Mouse (Mus musculus): ENCODE data around the gene Ccdc40. TPM values are rescaled to one million over a fixed set of nuclear protein-coding genes. Genes with fewer than 3 reads are reported as not detected.

Gene Ccdc40
- 1 to 10 TPM; 2.0 to 2.6 TPM for total RNA-seq (2021)
- long read RNA-seq, experiment 1, partial matches to known transcripts: 0 of 2 reads
- long read RNA-seq, experiment 1, other reads (novel, unspliced or antisense): 2 of 2 reads
- long read RNA-seq, experiment 2, partial matches to known transcripts: 1 of 2 reads
- long read RNA-seq, experiment 2, other reads (novel, unspliced or antisense): 0 of 2 reads

DNA sequence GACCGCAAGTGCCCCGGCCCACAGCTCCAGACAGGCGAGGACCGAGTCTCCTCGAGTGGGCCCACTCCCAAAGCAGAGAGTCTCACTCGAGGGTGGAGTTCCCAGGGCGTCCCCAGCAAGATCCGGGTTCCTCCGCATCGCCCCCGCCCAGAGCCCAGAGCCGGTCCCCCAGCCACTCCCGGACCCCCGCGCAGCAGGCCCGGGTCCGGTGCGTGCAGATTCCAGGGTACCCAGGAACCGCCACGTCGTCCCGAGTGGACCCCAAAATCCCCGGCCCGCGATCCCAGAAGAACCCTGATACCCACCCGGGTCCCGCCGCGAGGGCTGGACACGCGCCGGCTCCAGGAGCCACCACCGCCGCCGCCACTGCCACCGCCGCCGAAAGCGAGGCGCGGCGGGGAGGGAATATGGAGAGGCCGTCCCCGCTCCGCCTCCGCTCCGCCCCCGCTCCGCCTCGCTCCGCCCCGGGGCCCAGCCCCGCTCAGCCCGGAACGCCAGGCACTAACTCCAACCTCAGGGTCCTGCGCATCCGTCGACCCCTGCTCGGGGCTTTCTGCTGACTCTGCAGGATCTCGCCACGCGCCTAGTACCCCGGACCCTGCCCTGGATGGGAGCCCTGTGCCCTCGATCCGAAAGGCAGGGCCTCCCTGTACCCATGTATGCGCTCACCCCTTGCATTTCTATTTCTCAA, at the start of gene Ccdc40, which contains the start of gene Tbc1d16:
Ccdc40 (plus strand) TSS at position 482 of the 691 bp plus-strand sequence.
Tbc1d16 (minus strand) TSS at position 409 of the 691 bp plus-strand sequence.
- peak; percentile 24 to 37 for DNase-seq (ENCODE audit: low spot score in 2 of 2)

DNA sequence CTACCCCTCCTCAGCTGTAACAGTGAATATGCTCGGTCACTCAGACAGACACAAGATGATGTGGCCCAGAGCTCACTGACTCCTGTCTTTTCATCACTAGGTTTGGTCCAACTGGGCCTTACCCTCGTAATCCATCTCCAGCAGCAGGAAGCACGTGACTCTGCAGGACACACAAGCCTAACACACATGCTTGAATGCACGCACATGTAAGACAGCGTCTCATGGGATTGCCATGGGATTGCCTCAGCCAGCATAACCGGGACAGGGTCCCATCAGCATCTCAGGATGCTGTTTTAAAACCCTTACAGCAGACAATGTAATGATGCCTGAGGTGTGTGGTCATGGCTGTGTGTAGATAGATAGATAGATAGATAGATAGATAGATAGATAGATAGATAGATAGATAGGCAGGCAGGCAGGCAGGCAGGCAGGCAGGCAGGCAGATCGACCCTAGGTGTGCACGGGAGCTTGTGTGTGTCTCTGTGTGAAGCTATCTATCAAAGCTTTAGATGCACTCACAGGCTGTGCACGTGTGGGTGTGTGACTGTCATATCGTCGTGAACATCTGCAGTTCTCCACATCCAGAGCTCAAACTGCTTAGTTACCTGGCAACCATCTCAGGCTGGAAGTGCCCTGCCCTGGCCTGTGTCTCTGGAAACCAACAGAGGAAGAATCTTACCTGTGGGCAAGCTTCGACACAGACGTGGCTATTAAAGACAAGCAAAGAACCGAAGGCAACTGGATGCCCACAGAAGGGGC, 47.4 kb upstream of the Ccdc40 start:
- no peak for DNase-seq (ENCODE audit: low spot score in 2 of 2)

DNA sequence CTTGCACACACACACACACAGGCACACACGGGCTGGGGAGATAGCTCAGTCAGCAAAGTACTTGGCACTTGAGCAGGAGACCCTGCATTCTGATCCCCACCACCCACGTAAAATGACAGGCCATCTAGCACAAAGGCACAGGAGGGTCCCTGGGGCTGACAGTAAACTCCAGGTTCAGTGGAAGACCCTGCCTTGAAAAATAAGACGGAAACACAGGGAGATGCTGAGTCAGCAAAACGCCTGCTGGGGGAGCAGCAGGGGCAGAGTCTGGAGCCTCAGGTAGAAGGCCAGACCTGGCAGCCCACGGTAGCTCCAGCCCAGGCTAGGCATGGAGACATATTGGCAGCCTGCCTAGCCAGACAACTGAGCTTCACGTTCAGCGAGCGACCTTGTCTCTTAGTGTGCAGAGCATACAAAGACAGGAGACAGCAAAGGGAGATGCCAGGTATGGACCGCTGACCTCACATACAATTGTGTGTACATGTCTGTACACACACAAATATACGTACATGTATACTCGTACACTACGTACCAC, 46.4 kb upstream of the Ccdc40 start:
- no peak for DNase-seq (ENCODE audit: low spot score in 2 of 2)

DNA sequence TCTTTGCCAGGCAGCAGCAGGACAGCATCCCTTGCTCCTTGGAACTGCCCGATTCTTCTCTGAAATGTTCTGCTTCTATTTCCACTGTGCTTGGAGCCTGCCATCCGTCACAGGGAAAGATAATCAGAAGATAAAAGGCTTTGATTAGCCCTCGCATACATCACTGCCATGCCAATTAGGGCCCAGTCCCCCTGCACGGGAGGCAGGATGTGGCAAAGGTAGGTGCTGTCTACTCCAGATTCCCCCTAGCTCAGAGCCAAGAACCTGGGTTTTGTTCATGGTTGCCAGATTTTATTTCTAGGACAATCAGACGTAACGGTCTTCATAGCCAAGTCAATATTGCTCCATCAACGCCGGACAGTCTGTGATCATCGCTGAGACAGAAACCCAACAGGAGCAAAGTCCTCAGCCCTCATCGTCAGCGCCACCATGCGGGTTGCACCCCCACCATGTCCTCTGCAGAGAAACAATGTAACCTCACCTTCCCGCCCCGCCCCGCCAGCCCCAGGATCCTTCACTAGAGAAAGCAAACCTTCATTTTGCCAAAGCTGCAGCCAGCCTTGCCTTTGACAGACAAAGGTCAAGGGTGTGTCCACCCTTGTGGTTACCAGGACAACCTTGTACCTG, 44.6 kb upstream of the Ccdc40 start:
- DNase-seq (ENCODE audit: low spot score in 2 of 2): no peak

DNA sequence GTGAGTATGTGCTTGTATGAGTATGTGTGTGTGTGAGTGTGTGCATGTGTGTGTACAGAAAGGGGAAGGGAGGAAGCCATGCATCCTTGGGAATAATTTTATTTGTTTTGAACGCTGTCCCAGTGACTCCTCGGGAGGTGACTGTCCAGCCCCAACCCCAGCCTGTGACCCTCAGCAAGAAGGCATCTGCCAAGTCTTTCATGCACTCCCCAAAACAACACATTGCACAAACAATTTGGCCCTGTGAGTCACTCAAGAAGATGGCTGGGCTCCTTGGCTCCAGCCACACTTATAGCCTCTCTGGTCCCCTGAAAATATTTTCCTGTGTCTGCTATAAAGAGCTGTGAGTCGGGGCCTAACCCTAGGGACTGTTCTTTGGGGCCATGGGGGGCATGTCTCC, 42.0 kb upstream of the Ccdc40 start:
- no peak for DNase-seq (ENCODE audit: low spot score in 2 of 2)

DNA sequence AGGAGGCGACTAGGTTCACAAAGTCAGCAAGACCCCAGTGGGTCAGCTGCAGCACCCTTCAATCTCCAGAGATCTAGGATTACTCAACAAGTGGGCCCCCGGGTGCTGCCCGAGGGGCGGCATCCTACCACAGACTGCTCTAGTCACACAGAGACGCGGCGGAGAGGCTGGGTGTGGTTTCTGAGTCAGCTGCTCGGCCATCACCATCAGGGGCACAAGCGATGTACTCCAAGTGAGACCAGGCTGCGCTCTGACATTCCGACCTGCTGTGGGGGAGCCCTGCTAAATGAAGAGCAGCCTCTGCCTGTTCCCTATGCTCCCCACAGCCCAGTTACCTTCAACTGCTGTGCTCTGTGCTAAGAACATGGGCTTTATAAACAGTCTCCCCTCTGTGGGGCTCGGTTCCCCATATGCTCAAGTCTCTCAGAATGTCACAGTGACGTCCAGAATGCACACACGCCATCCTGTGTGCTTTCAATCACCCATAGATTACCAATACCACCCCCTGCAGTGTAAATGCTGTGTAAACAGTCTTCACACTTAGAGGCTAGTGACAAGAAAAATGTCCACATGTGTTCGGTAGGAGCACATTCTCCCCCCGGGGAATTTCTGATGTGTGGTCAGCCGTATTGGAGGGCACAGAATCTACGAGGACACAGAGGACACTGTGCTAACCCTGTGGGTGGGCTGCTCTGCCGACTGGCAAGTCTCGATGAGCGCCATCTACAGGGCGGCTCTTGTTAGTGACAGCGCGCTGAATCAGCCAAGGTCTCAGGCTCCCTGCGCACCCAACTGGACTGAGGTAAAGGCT, 41.2 kb upstream of the Ccdc40 start:
- peak; percentile 38 to 69 for DNase-seq (ENCODE audit: low spot score in 2 of 2)

DNA sequence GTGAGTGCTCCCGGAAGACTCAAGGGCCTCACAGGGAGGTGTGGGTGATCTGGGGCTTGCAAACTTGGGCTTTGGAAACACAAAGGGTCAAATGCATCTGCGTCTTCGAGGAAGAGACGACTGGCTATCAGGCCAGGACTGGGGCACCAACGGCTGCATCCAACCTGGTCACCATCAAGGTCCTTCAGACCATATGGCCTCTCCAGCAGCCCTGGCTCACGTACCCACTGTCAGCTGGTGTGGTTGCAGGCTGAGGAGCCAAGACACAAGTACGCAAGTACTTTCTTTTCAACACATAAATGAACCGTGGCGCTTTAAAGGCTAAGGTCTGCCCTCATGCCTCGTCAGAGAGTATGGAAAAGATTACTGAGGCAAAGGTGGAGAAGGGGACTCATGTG, 40.6 kb upstream of the Ccdc40 start:
- DNase-seq (ENCODE audit: low spot score in 2 of 2): no peak

DNA sequence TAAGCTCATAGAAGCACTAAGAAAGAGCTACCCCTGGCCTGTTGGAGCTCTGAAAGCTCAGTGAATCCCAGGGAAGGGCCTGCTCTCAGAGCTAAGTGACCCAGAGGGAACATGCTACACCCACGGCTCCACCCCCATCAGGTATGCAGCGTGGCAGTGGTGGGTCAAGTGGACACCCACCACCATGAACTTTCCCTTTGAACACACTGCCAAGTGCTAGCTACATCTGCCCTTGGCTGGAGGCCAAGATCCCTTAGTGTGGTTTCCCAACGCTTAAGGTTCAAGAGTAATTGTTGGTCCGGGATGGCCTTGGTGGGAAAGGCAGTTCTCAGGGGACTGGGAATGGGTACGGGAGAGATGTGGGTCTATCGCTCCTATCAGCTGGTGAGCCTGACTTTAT, 40.0 kb upstream of the Ccdc40 start:
- peak in 1 of 2 experiments; percentile 50 for DNase-seq (ENCODE audit: low spot score in 2 of 2)

DNA sequence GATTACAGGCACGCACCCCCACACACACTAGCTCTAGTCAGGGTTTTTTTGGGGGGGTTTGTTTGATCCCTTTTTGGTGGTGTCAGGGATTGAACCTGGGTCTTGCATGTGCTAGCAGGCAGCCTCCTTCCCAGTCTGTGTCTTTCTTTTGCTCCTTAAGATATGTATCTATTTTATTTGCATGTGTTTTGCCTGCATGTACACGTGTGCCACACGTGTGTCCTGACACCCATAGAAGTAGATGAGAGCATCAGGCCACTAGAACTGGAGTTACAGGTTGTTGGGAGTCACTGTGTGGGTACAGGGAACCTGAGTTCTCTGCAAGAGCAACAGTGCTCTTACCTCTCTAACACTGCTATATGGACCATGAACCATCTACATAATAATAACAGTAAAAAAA, 39.1 kb upstream of the Ccdc40 start:
- no peak for DNase-seq (ENCODE audit: low spot score in 2 of 2)

DNA sequence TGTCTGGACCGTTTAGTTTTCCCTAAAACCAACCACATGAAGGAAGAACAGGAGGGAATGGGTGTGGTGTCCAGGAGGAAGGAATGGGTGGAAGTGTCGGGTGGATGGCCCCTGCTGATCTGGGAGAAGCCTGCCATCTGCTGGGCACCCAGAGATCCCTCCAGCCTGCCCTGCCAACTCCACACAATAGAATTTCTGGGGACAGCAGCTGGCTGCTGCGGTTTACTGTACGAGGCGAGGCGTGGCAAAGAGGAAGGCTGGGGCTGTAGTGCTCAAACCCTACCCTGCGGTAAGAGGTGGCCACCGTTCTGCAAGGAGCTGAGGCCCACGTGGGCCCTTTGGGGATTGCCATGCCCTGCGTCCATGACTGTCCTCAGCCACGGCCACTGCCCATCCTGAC, 37.9 kb upstream of the Ccdc40 start:
- peak; percentile 49 to 57 for DNase-seq (ENCODE audit: low spot score in 2 of 2)

DNA sequence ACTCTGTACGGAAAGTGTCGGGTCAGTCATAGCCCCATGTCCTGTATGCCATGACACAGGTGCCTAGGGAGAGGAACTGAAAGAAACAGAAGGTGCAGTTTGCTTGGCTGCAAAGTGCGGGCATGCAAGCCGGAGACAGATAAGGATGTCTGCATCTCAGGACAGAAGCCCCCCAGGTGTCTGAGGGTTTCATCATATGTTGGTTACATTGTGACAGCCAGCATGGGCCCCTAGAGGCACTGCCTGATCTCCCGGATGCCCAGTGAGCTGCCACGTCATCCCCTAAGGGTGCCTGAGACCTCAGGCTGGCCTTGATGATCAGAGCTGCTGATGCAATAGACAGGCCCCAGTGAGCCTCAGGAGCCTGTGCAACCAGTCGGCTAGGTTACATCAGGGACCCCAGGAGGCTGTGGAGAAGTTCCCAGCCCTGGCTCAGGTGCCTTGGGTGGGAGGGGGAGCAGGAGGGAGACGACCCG, 36.7 kb upstream of the Ccdc40 start:
- DNase-seq (ENCODE audit: low spot score in 2 of 2): no peak

DNA sequence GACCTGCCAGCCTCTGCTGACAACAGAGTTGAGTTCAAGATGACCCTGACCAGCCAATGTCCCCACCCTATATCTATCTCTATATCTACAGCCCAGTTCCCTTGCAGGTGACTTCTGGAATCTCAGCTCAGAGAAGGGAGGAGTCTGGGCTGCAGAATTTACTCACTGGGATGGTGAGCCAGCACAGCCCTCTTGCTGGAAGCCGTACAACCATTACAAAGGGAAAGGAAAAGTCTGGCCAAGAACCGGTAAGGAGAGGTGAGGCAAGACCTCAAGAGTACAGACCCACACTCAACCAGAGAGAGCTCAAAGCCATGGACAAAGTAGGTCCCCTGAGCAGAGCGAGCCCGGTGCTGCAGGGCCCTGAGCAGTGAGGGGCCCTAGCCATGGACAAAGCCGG, 36.2 kb upstream of the Ccdc40 start:
- DNase-seq (ENCODE audit: low spot score in 2 of 2): no peak

DNA sequence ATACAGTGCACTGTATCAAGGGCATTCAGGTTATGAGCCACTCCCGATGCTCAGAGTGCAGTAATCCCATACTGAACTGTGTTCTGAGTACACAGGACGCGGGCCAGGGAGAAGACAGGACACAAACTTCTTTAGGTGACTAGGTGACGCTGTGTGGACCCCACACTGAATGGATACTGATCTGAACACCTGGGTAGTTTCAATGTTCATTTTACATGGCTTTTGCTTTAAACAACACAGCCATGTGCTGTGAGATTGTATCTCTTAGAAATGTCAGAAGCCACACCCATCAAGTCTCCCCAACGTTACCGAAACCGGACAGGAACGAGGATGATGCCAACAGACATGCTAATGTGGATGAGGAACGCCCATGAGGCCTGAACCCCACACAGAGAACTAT, 35.8 kb upstream of the Ccdc40 start:
- DNase-seq (ENCODE audit: low spot score in 2 of 2): no peak

DNA sequence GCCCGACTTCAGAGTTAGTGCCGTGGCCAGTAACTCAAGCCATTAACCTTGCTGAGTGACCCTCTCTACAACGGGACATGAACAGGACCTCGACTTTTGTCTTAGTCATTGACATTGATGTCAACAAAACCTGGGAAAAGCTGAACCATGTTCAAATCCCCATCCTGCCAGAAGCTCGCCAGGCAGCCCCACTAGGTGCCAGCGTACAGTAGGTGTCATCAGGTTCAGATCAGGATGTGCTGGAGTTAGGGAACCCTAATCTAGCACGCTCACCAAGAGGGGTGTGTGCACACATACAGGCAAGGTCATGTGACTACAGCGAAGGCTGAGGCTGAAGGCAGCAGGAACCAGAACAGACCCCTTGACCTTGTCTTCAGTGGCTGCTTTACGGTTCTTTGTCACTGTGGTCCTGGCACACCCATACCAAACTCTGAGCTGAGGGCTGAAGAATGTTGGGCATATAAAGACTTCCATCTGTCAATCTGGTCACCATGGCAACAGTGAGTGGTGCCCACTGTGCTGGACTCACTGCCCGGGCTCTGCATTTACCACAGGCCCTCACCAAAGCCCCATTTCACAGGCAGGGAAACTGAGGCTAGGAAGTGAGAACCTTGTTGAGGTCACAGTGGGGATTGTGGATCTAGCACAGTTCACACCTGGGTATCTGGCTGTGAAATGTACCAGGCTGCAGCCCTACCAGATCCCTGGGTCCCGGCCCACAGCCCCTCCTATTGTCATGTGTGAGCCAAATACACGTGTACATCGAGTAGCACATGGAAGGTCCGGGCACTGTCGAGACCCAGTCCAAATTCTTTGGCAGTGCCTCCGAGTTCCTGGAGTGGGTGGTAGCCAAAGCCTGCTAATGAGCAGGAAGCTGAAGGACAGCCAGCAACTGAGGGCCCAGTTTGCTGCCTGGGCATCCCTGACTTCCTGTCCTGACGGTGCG, 30.5 kb upstream of the Ccdc40 start:
- DNase-seq (ENCODE audit: low spot score in 2 of 2): no peak

DNA sequence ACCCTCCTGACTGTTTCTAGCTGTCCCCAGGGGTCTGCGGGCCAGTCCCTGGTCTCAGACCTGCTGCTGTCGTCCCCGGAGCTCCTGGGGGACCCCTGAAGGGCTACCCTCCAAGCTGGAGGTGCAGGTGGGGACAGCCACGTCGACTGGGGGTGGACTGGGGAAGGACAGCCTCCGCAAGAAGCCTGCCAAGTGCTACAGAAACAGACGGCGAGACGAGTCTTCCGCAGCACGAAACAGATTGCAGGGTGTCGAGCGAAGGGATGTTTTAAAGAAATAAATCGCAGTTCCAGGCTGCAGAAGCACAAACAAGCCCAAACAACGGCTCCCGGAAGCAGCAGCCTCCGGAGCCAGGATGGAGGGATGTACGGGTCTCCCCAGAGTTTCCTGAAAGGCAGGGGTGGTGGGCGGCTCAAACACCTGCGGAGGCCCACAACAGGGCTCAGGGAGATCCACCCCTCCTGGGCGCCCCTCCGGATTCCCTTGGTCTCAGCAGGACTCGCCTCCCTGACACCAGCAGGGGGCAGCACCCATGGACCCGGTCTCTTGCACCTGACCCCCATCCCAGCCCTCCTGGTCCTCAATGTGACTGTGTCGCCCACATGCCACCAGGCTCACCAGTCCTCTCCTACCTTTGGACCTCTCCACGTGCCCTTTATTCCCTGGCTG, 29.7 kb upstream of the Ccdc40 start:
- no peak for DNase-seq (ENCODE audit: low spot score in 2 of 2)

DNA sequence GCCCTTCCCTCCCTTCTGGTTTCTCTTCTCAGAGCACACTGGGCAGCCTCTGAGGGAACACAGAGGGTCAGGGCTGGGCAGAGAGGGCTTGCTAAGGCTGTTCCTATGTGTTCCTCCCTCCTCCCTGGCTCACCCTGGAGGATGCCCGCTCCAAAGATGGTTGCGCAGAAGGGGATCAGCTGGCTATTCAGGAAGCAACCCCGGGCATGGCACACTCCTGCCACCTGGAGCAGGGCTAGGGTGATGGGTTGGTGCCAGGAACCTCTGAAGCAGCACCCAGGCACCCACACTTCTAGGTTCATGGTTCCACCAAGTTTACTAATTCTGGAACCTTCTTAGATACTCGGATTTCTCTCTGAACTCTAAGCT, 29.2 kb upstream of the Ccdc40 start:
- no peak for DNase-seq (ENCODE audit: low spot score in 2 of 2)

DNA sequence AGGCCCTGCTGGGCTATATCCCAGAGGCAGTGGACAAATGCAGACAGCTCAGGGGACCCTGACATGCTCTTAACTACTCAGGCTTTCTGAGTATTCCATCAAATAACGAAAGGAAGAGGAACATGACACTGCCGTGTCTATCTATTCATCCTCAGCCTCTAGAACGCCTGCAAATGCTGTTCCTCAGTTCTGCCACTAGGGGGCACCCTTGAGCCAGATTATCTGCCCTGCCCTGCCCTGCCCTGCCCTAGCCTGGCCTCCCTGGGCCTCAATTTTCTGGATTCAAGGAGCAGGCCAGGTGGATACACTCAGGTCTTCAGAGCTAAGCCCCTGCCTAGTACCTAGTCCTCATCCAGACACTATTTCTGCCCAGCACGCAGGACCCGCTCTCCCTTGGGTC, 24.9 kb upstream of the Ccdc40 start:
- DNase-seq (ENCODE audit: low spot score in 2 of 2): no peak

DNA sequence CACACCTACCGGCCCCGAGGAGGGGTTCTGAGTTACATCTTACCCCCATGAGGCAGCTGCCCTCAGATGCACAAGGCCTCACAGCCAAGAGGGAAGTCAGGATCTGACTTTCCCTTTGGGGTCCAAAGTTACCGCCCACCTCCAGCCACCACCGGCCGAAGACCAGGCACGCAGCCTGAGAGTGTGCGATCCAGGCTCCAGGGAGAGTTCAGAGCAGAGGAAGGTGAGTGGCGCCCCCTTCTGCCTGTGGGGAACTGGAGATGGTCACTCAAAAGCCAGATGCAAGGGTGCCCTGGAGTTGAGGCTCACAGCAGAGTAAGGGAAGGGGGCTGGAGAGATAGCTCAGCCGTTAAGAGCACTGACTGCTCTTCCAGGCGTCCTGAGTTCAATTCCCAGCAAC, 22.6 kb upstream of the Ccdc40 start:
- no peak for DNase-seq (ENCODE audit: low spot score in 2 of 2)

DNA sequence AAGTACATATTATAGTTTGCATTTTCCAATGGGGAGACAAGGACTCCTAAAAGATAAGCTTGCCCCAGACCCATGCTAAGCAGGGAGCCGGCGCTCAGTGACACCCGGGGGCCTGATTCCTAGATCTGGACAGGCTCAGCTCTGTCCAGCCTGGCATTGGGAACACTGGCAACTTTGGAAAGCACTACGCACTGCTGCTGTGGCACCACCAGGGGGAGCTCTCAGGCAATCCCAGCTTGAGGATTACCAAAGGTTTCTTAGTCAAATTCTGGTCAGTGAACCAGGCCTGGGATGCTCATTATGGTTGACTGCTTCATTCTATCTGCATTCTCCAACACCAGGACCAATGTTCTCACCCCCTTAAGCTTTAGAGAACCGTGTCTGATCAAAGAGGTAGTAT, 21.8 kb upstream of the Ccdc40 start:
- peak in 1 of 2 experiments; percentile 38 for DNase-seq (ENCODE audit: low spot score in 2 of 2)

Measured in adrenal gland, postnatal 4 days (tissue).